Mouse (Mus musculus): ENCODE data around the gene 1600014C23Rik. TPM values are rescaled to one million over a fixed set of nuclear protein-coding genes. Genes with fewer than 3 reads are reported as not detected.

The 1600014C23Rik gene
- total and polyA plus RNA-seq, 3 experiments, result not detected

GRCm38 (mm10) chr17:45726249-45726648, 7.4 kb downstream of the 1600014C23Rik start:
- DNase-seq, result no peak

- no peak for DNase-seq
These were observed 9.1 kb downstream of the 1600014C23Rik start for GRCm38 (mm10) chr17:45724574-45724921.

GRCm38 (mm10) chr17:45723732-45724573, 9.7 kb downstream of the 1600014C23Rik start:
- peak; percentile 76 for DNase-seq

GRCm38 (mm10) chr17:45718323-45718722, 15.3 kb downstream of the 1600014C23Rik start:
- DNase-seq, result peak; percentile 75

- DNase-seq, result no peak
These were observed 22.1 kb downstream of the 1600014C23Rik start for GRCm38 (mm10) chr17:45711525-45711924.

GRCm38 (mm10) chr17:45710407-45710806, 23.2 kb downstream of the 1600014C23Rik start:
- DNase-seq, result no peak

GRCm38 (mm10) chr17:45709829-45710228, 23.8 kb downstream of the 1600014C23Rik start:
- no peak for DNase-seq

GRCm38 (mm10) chr17:45708179-45708578, 25.5 kb downstream of the 1600014C23Rik start:
- DNase-seq, result no peak

GRCm38 (mm10) chr17:45707376-45707775, 26.3 kb downstream of the 1600014C23Rik start:
- no peak for DNase-seq

- no peak for DNase-seq
These were observed 26.8 kb downstream of the 1600014C23Rik start for GRCm38 (mm10) chr17:45706796-45707195.

GRCm38 (mm10) chr17:45703187-45703586, 30.5 kb downstream of the 1600014C23Rik start:
- no peak for DNase-seq

- DNase-seq, result no peak
These were observed 31.4 kb downstream of the 1600014C23Rik start for GRCm38 (mm10) chr17:45702254-45702653.

GRCm38 (mm10) chr17:45701236-45701591, 32.4 kb downstream of the 1600014C23Rik start:
- no peak for DNase-seq

GRCm38 (mm10) chr17:45700496-45701235, 33.0 kb downstream of the 1600014C23Rik start:
- DNase-seq, result no peak

- no peak for DNase-seq
These were observed 34.5 kb downstream of the 1600014C23Rik start for GRCm38 (mm10) chr17:45699039-45699740.

- DNase-seq, result no peak
These were observed 35.3 kb downstream of the 1600014C23Rik start for GRCm38 (mm10) chr17:45698368-45698767.

GRCm38 (mm10) chr17:45696981-45697380, 36.7 kb downstream of the 1600014C23Rik start:
- DNase-seq, result no peak

GRCm38 (mm10) chr17:45695227-45696120, 38.2 kb downstream of the 1600014C23Rik start:
- peak; percentile 43 for DNase-seq

- DNase-seq, result no peak
These were observed 39.7 kb downstream of the 1600014C23Rik start for GRCm38 (mm10) chr17:45693812-45694565.

- no peak for DNase-seq
These were observed 41.5 kb downstream of the 1600014C23Rik start for GRCm38 (mm10) chr17:45692159-45692558.

GRCm38 (mm10) chr17:45690044-45690443, 43.6 kb downstream of the 1600014C23Rik start:
- no peak for DNase-seq

Measured in adrenal gland, adult 2 months (tissue).